Mouse (Mus musculus) ES-Bruce4 (cell line): ENCODE data around the gene Eef1akmt2. TPM values are rescaled to one million over a fixed set of nuclear protein-coding genes. Genes with fewer than 3 reads are reported as not detected.

Source experiments
- H3K27ac ChIP-seq: 2 replicates; pipeline ENCODE4 v1.5.1; 2012; ENCODE audit warnings: low read length, inconsistent platforms; ENCODE audit not compliant: insufficient read depth
- H3K27me3 ChIP-seq: 2 replicates; pipeline ENCODE4 v1.6.1; 2012; ENCODE audit warnings: mild to moderate bottlenecking, low read length, inconsistent platforms; ENCODE audit not compliant: control insufficient read depth, poor library complexity, insufficient read depth, severe bottlenecking
- H3K36me3 ChIP-seq: 2 replicates; pipeline ENCODE4 v1.6.1; 2012; ENCODE audit warnings: inconsistent platforms, mild to moderate bottlenecking, low read length, moderate library complexity; ENCODE audit not compliant: control insufficient read depth, poor library complexity, insufficient read depth, severe bottlenecking
- H3K4me1 ChIP-seq: one replicate; pipeline ENCODE4 v1.8.1; 2011; ENCODE audit warnings: low read length; ENCODE audit not compliant: control insufficient read depth, insufficient read depth
- H3K4me3 ChIP-seq: 2 replicates; pipeline ENCODE4 v1.5.1; 2011; ENCODE audit warnings: low read depth, mild to moderate bottlenecking, low read length
- H3K9ac ChIP-seq: 2 replicates; pipeline ENCODE4 v1.6.1; 2012; ENCODE audit warnings: low read depth, mild to moderate bottlenecking, inconsistent platforms; ENCODE audit not compliant: poor library complexity, severe bottlenecking
- H3K9me3 ChIP-seq: replicated peaks from 2 replicates; pipeline ENCODE4 v1.6.1; 2012; ENCODE audit warnings: mild to moderate bottlenecking, low read length, inconsistent platforms; ENCODE audit not compliant: control insufficient read depth, poor library complexity, insufficient read depth, severe bottlenecking
- CTCF ChIP-seq: IDR thresholded peaks from one replicate; pipeline ENCODE4 v1.8.1; 2011; ENCODE audit warnings: low read depth, low read length
- EP300 ChIP-seq: IDR thresholded peaks from 2 replicates; pipeline ENCODE4 v1.6.1; 2011; ENCODE audit warnings: low read depth, low read length; ENCODE audit not compliant: insufficient read depth
- POLR2A ChIP-seq: IDR thresholded peaks from one replicate; pipeline ENCODE4 v1.8.1; 2011; ENCODE audit warnings: low read length; ENCODE audit not compliant: insufficient read depth
- polyA plus RNA-seq: library from polyadenylated mRNA; stranded (reverse); fragments of >200 nt; gene quantifications from 2 replicates; pipeline ENCODE4 v1.2.4, GENCODE M21; 2011; ENCODE audit warnings: low read depth; ENCODE audit not compliant: missing spikeins, insufficient read depth, insufficient read length

The Eef1akmt2 gene
- polyA plus RNA-seq, result 39.4 and 43.0 TPM in 2 replicates

- Histone ChIP-seq H3K27ac (no peak within 1 kb of the TSS; the same call in 1 of the 2 replicates), H3K27me3 (no peaks in the 10 kb centered on the region), H3K9ac (peak within 1 kb of the TSS; percentile 84), H3K36me3 (peaks cover 13% of the 10 kb centered on the region; the same call in 1 of the 2 replicates), H3K4me1 (no peaks in the 10 kb centered on the region), H3K4me3 (peak within 1 kb of the TSS; percentile 95), H3K9me3 (no peaks in the 10 kb centered on the region)
- TF ChIP-seq EP300, result no peak
- TF ChIP-seq POLR2A, result peak; percentile 69
- peak; percentile 29 for TF ChIP-seq CTCF
These were observed at the start of gene Eef1akmt2 for GRCm38 (mm10) chr7:132852173-132852844. Eef1akmt2 (minus strand) TSS chr7:132852673.

- Histone ChIP-seq H3K9ac (no peak overlapping the region), H3K4me1 (peaks cover 2% of the 10 kb centered on the region), H3K9me3 (no peaks in the 10 kb centered on the region), H3K27me3 (no peaks in the 10 kb centered on the region), H3K4me3 (no peak overlapping the region), H3K27ac (no peak overlapping the region), H3K36me3 (no peaks in the 10 kb centered on the region)
- no peak for TF ChIP-seq EP300
- no peak for TF ChIP-seq CTCF
- no peak for TF ChIP-seq POLR2A
These were observed 48.5 kb upstream of the Eef1akmt2 start for GRCm38 (mm10) chr7:132900826-132901531.

GRCm38 (mm10) chr7:132898234-132898633, 45.8 kb upstream of the Eef1akmt2 start:
- Histone ChIP-seq H3K4me1 (peaks cover 2% of the 10 kb centered on the region), H3K9ac (no peak overlapping the region), H3K27me3 (no peaks in the 10 kb centered on the region), H3K9me3 (no peaks in the 10 kb centered on the region), H3K4me3 (no peak overlapping the region), H3K36me3 (no peaks in the 10 kb centered on the region), H3K27ac (no peak overlapping the region)
- TF ChIP-seq POLR2A (no peak), EP300 (no peak), CTCF (peak; percentile 55)

- TF ChIP-seq CTCF, result peak; percentile 75
- TF ChIP-seq POLR2A, result no peak
- no peak overlapping the region for H3K9ac ChIP-seq
- no peaks in the 10 kb centered on the region for H3K9me3 ChIP-seq
- peaks cover 2% of the 10 kb centered on the region for H3K4me1 ChIP-seq
- no peak overlapping the region for H3K4me3 ChIP-seq
- no peaks in the 10 kb centered on the region for H3K36me3 ChIP-seq
- H3K27ac ChIP-seq, result no peak overlapping the region
- H3K27me3 ChIP-seq, result no peaks in the 10 kb centered on the region
These were observed 44.8 kb upstream of the Eef1akmt2 start for GRCm38 (mm10) chr7:132897258-132897657.

- Histone ChIP-seq H3K9ac (no peak overlapping the region), H3K27ac (no peak overlapping the region), H3K4me1 (peaks cover 2% of the 10 kb centered on the region), H3K4me3 (no peak overlapping the region), H3K9me3 (no peaks in the 10 kb centered on the region), H3K27me3 (no peaks in the 10 kb centered on the region), H3K36me3 (no peaks in the 10 kb centered on the region)
- TF ChIP-seq POLR2A, result no peak
- no peak for TF ChIP-seq EP300
- no peak for TF ChIP-seq CTCF
These were observed 43.8 kb upstream of the Eef1akmt2 start for GRCm38 (mm10) chr7:132896206-132896815.
